Mouse (Mus musculus) telencephalon, adult 2 months (tissue): ENCODE results near the gene Chuk.
A peak's percentile ranks its signal among the peaks of the same experiment; 100 is the strongest.
"Not testable (repeated sequence)": the region's sequence is repeated elsewhere in the genome, so short reads cannot be mapped to it uniquely, and the experiment has no call there.

Experiments
- DNase-seq: peaks from one replicate; pipeline ENCODE4 v3.0.0-alpha.2; 2011; ENCODE audit warnings: low read depth, low spot score

Chuk gene

GRCm38 (mm10) chr19:44106831-44107660 lies at the start of gene Chuk:
Chuk (minus strand) TSS chr19:44107480.
- DNase-seq = peak; percentile 90

- no peak for DNase-seq
Observed at GRCm38 (mm10) chr19:44157005-44157404, 49.7 kb upstream of the Chuk start.

- DNase-seq = no peak
Observed at GRCm38 (mm10) chr19:44153781-44154180, 46.5 kb upstream of the Chuk start.

GRCm38 (mm10) chr19:44148991-44149390 lies 41.7 kb upstream of the Chuk start:
- no peak for DNase-seq

- no peak for DNase-seq
Observed at GRCm38 (mm10) chr19:44148345-44148744, 41.1 kb upstream of the Chuk start.

GRCm38 (mm10) chr19:44146951-44147350 lies 39.7 kb upstream of the Chuk start:
- no peak for DNase-seq

- no peak for DNase-seq
Observed at GRCm38 (mm10) chr19:44146568-44146879, 39.2 kb upstream of the Chuk start.

GRCm38 (mm10) chr19:44145702-44146567 lies 38.7 kb upstream of the Chuk start, which contains the start of gene Bloc1s2:
Bloc1s2 (minus strand) TSS chr19:44146446.
- DNase-seq = peak; percentile 74

- DNase-seq = no peak
Observed at GRCm38 (mm10) chr19:44144366-44144765, 37.1 kb upstream of the Chuk start.

- DNase-seq = no peak
Observed at GRCm38 (mm10) chr19:44135960-44136485, 28.7 kb upstream of the Chuk start.

- peak; percentile 91 for DNase-seq
Observed at GRCm38 (mm10) chr19:44135072-44135959, 28.0 kb upstream of the Chuk start, which contains the start of gene Cwf19l1. Cwf19l1 (minus strand) TSS chr19:44135876.

- DNase-seq = no peak
Observed at GRCm38 (mm10) chr19:44132917-44133316, 25.6 kb upstream of the Chuk start.

- DNase-seq = no peak
Observed at GRCm38 (mm10) chr19:44128560-44128959, 21.3 kb upstream of the Chuk start.

GRCm38 (mm10) chr19:44127729-44128497 lies 20.6 kb upstream of the Chuk start:
- no peak for DNase-seq

- DNase-seq = no peak
Observed at GRCm38 (mm10) chr19:44121137-44121536, 13.9 kb upstream of the Chuk start.

GRCm38 (mm10) chr19:44120686-44121085 lies 13.4 kb upstream of the Chuk start:
- DNase-seq = not testable (repeated sequence)

GRCm38 (mm10) chr19:44117793-44118192 lies 10.5 kb upstream of the Chuk start:
- DNase-seq = no peak

GRCm38 (mm10) chr19:44111706-44112105 lies 4.4 kb upstream of the Chuk start:
- DNase-seq = no peak

GRCm38 (mm10) chr19:44110356-44110755 lies 3.1 kb upstream of the Chuk start:
- no peak for DNase-seq

- no peak for DNase-seq
Observed at GRCm38 (mm10) chr19:44108996-44109395, 1.7 kb upstream of the Chuk start.
